Mouse (Mus musculus) adrenal gland, postnatal 36 days (tissue): ENCODE data around the gene Zfp592. TPM values are rescaled to one million over a fixed set of nuclear protein-coding genes. Genes with fewer than 3 reads are reported as not detected.

Experiments
- DNase-seq, 2 experiments: peaks; one replicate each; pipeline ENCODE4 v3.0.0; 2021; ENCODE audit warnings: mixed read lengths in 1 of 2
- total RNA-seq, 2 experiments: library from RNA; stranded (reverse); gene quantifications; 2 replicates each; pipeline ENCODE4 v1.2.3; 2021

The Zfp592 gene
- total RNA-seq, 2 experiments from 2014 or later, result 21.9 to 34.3 TPM

- no peak for DNase-seq
Observed at GRCm38 (mm10) chr7:81057901-81058711, 64.6 kb downstream of the Zfp592 start.

DNA sequence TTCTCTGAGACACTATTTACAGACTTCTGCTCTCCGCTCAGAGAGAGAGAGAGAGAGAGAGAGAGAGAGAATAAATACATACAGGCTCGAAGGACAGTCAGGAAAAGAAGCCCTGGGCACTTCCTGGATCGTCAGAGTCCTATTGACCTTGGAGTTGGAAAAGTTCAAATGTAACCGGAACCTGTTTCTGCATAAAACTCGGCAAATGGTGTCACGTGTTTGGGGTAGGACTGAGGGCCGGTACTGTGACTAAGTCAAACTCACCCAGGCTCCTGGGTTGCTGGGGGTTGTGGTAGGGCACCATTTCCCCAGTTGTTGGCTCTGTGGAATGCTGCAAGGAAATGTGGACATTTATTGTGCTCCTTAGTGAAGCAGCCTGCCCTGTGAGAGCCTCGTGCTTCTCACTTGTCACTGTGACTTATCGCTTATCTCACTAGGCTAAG lies 65.3 kb downstream of the Zfp592 start:
- peak; percentile 41 to 48 for DNase-seq

DNA sequence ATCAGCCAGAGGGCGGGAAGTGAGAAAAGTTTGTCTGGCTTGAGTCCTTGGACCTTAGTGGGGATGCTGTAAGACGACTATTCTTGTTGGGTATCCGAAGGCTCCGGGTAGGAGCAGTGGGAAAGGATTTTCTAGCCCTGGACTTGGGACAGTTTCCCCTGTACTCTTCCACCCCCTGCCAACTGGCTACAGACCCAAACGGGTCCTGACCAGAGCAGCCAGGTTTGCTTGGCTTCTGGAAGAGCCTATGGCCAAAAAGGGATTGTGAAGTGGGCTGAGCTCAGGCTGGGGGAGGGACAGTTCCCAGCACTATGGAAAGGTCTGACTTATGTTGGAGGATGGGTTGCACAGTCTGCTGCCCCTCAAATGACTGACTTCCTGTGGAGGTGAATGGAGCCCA lies 65.9 kb downstream of the Zfp592 start:
- DNase-seq, result no peak

- DNase-seq, result peak; percentile 46 to 60
Observed at GRCm38 (mm10) chr7:81060908-81061307, 67.4 kb downstream of the Zfp592 start.

DNA sequence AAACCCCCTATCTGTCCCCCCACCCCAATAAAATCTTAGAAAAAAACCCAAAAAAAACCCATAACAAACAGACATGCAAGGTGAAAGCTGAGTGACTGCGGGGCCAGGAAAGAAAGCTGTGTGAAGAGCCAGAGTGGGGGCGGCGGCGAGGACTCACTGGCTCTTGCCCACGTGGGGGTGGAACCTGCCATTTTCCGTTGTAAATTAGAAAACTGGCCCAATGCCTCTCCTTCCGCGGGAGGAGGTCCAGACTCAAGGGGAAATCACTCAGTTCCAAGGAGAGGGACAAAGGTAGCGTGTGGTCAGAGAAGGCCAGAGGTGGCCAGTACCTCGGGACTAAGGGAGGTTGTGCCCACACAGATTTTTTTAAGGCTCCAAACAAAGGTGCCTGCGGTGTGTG lies 68.5 kb downstream of the Zfp592 start:
- peak; percentile 26 to 59 for DNase-seq

- DNase-seq, result no peak
Observed at GRCm38 (mm10) chr7:81063332-81063731, 69.9 kb downstream of the Zfp592 start.

DNA sequence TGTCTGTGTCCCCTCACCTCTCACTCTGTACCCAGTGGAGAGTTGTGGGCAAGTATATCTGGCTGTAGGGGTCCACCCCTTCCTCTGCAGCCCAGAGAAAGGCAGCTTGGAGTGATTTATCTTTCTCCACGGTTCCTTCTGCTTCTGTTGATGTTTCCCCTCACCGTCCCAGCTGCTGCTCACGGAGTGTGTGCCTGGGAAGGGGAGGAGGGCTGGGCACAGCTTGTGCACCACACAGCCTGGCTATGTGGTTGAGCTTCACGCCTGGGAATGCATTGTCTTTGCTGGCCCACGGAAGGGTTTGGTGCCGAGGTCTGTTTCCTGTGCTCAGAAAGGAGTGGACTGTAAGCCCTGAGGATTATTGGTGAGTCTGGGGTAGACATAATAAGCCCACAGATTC lies 73.2 kb downstream of the Zfp592 start:
- DNase-seq, result no peak

- peak in 1 of 2 experiments; percentile 23 for DNase-seq
Observed at GRCm38 (mm10) chr7:81072463-81072862, 79.0 kb downstream of the Zfp592 start.

- DNase-seq, result no peak
Observed at GRCm38 (mm10) chr7:81073273-81073672, 79.8 kb downstream of the Zfp592 start.

GRCm38 (mm10) chr7:81074546-81074945 lies 81.1 kb downstream of the Zfp592 start:
- no peak for DNase-seq

GRCm38 (mm10) chr7:81075299-81075698 lies 81.8 kb downstream of the Zfp592 start:
- DNase-seq, result no peak

- DNase-seq, result no peak
Observed at GRCm38 (mm10) chr7:81075732-81076131, 82.3 kb downstream of the Zfp592 start.

DNA sequence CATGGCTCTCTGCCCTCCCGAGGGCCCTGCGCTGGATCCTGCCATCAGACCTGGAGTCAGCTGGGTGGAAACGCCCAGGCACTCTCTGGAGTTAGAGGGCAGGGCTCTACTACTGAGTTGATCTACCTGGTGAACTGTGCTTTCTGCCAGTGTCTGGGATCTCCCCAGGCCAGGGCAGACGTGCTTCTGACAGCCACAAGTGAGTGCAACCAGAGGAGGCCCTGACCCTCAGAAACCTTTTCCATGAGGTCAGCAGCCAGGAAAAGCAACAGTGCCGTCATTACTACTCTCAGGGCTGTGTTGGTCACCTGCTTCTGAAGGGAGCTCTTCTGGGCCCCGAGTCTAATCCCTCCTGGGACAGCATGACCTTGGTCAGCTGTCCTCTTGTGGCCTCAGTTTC lies 83.5 kb downstream of the Zfp592 start:
- DNase-seq, result no peak

DNA sequence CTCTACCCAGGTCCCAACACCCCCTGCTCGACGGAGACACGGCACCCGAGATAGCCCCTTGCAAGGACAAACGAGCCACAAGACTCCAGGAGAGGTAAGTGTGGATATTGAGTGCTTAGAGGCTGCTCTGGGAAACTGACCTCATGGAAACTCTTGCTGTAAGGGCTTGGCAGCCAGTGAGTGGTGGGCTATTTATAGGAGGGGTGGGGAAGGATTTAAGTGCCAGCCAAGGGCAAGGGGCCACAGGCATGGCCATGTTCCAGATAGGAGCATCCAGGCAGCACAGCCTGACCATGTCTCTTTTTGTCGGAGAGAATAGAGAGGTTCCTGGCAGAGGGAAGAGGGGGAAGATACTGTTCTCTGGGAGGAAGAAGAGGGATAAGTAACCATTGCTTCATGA lies 85.3 kb downstream of the Zfp592 start:
- DNase-seq, result no peak

GRCm38 (mm10) chr7:81093420-81093965 lies 100.0 kb downstream of the Zfp592 start:
- no peak for DNase-seq

DNA sequence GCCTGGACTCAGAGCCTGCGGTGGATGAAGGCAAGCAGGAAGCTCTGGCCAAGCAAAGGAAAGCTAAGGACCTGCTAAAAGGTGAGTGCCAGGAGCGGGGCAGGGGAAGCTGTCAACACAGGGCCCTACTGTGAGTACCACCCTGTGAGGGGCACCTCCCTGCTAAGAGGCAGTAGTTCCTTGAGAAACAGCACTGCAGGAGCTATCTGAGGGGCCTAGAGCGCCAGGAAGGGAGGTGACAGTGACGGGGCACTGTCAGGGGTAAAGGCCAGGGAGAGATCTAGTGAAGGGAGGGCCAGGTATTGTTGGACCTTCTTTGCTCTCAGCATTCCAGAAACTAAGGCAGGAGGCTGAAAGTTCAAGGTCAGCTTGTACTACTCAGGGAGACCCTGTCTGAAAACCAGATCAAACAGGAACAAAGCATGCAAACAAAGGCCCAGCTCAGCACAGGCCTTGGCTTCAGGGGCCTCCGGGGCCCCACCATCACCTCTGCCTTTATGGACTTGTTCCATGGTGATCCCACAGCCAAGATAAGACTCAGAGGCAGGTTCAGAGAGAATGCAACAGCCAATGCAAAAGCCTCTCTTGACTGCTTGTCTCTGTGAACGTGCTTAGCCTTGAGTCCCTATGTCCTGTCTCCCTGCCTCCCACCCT lies 100.8 kb downstream of the Zfp592 start:
- no peak for DNase-seq

Other genes starting within 250 kb of the Zfp592 start
- 100 to 1,000 TPM in 1 of 2 experiments, 10 to 100 TPM in 1; 95.5 to 114 TPM for gene Iqgap1, start 167.7 kb upstream of the Zfp592 start, total RNA-seq
- 1 to 10 TPM; 4.7 to 6.2 TPM for gene Zscan2, start 132.8 kb upstream of the Zfp592 start, total RNA-seq
- 10 to 100 TPM; 16.1 to 17.2 TPM for gene Wdr73, start 92.4 kb upstream of the Zfp592 start, total RNA-seq
- 1 to 10 TPM; 2.6 to 3.3 TPM for gene Nmb, start 88.6 kb upstream of the Zfp592 start, total RNA-seq
- gene Sec11a, start 45.9 kb upstream of the Zfp592 start, total RNA-seq, result 100 to 1,000 TPM; 100 to 116 TPM
- under 1 TPM; 0.23 to 0.26 TPM for gene Alpk3, start 63.9 kb downstream of the Zfp592 start, total RNA-seq
- under 1 TPM; 0.13 to 0.17 TPM for gene Slc28a1, start 121.1 kb downstream of the Zfp592 start, total RNA-seq
- 10 to 100 TPM; 28.9 to 37.4 TPM for gene Pde8a, start 219.9 kb downstream of the Zfp592 start, total RNA-seq